Mouse (Mus musculus) intestine, postnatal 0 days (tissue): ENCODE data around the gene Glcci1. TPM values are rescaled to one million over a fixed set of nuclear protein-coding genes. Genes with fewer than 3 reads are reported as not detected.

Source experiments
- ATAC-seq: fragments of 200-750 bp; cut with Nextera tagmentation; 2 replicates; pipeline ENCODE4 v1.8.0; 2017; ENCODE audit warnings: mild to moderate bottlenecking, moderate TSS enrichment, moderate library complexity
- H3K27ac ChIP-seq: fragments of 300-500 bp; sonication (generic); 2 replicates; pipeline ENCODE4 v1.5.1; 2014; ENCODE audit warnings: mild to moderate bottlenecking, low read depth, low read length, moderate library complexity
- H3K27me3 ChIP-seq: fragments of 300-500 bp; sonication (generic); replicated peaks from 2 replicates; pipeline ENCODE4 v1.6.1; 2014; ENCODE audit warnings: low read length, mixed read lengths; ENCODE audit not compliant: control insufficient read depth, insufficient read depth
- H3K36me3 ChIP-seq: fragments of 300-500 bp; sonication (generic); 2 replicates; pipeline ENCODE4 v1.6.1; 2014; ENCODE audit warnings: mild to moderate bottlenecking, moderate library complexity; ENCODE audit not compliant: control insufficient read depth, insufficient read depth
- H3K4me1 ChIP-seq: fragments of 300-500 bp; sonication (generic); replicated peaks from 2 replicates; pipeline ENCODE4 v1.6.1; 2014; ENCODE audit warnings: antibody characterized with exemption, low read length, mixed read lengths; ENCODE audit not compliant: control insufficient read depth, insufficient read depth
- H3K4me2 ChIP-seq: fragments of 300-500 bp; sonication (generic); replicated peaks from 2 replicates; pipeline ENCODE4 v1.6.1; 2014; ENCODE audit warnings: low read depth, mild to moderate bottlenecking, moderate library complexity
- H3K4me3 ChIP-seq: fragments of 300-500 bp; sonication (generic); 2 replicates; pipeline ENCODE4 v1.5.1; 2014; ENCODE audit warnings: low read depth, low read length
- H3K9ac ChIP-seq: fragments of 300-500 bp; sonication (generic); 2 replicates; pipeline ENCODE4 v1.6.1; 2014; ENCODE audit warnings: mild to moderate bottlenecking, low read depth, low read length
- H3K9me3 ChIP-seq: fragments of 300-500 bp; sonication (generic); 2 replicates; pipeline ENCODE4 v1.6.1; 2016; ENCODE audit warnings: mixed run types; ENCODE audit not compliant: control insufficient read depth
- CTCF ChIP-seq: sonication (generic); IDR thresholded peaks from 2 replicates; pipeline ENCODE4 v1.5.1; 2016; ENCODE audit warnings: low read depth, mild to moderate bottlenecking, control low read depth, antibody characterized with exemption, moderate library complexity
- WGBS: fragments of 180-500 bp; shearing (Covaris S2); extraction: QIAGEN DNeasy Blood & Tissue Kit; methylation state at CpG from one replicate; pipeline ENCODE4 v1.1.7; 2014; 5-methylcytosine and 5-hydroxymethylcytosine counted together
- polyA plus RNA-seq: library from polyadenylated mRNA; unstranded; fragments of >200 nt; fragmentation: Nextera tagmentation; extraction: Ambion mirVana; gene quantifications from 2 replicates; pipeline ENCODE4 v1.2.1, GENCODE M21; 2015

Glcci1 gene
- polyA plus RNA-seq, 1 experiment from 2014 or later: 3.9 TPM

GRCm38 (mm10) chr6:8631986-8632632 lies 122.7 kb downstream of the Glcci1 start:
- no peak for TF ChIP-seq CTCF
- Histone ChIP-seq H3K9ac (no peak overlapping the region), H3K27ac (no peak overlapping the region), H3K4me1 (no peaks in the 10 kb centered on the region), H3K36me3 (no peaks in the 10 kb centered on the region), H3K4me3 (no peak overlapping the region), H3K9me3 (no peaks in the 10 kb centered on the region), H3K4me2 (no peak overlapping the region), H3K27me3 (no peaks in the 10 kb centered on the region)
- no peak for ATAC-seq
- WGBS: 66% methylated on average over 5 of the region's 5 CpGs

- H3K4me1 ChIP-seq: no peaks in the 10 kb centered on the region
- WGBS: 89% methylated on average over 4 of the region's 4 CpGs
- H3K4me3 ChIP-seq: no peak overlapping the region
- no peak overlapping the region for H3K4me2 ChIP-seq
- no peaks in the 10 kb centered on the region for H3K36me3 ChIP-seq
- no peak overlapping the region for H3K27ac ChIP-seq
- no peak overlapping the region for H3K9ac ChIP-seq
- no peak for ATAC-seq
- no peaks in the 10 kb centered on the region for H3K27me3 ChIP-seq
- TF ChIP-seq CTCF: no peak
- H3K9me3 ChIP-seq: no peaks in the 10 kb centered on the region
Measured at GRCm38 (mm10) chr6:8632701-8633100, 123.3 kb downstream of the Glcci1 start.

- Histone ChIP-seq H3K36me3 (no peaks in the 10 kb centered on the region), H3K27ac (no peak overlapping the region), H3K9ac (no peak overlapping the region), H3K9me3 (no peaks in the 10 kb centered on the region), H3K27me3 (no peaks in the 10 kb centered on the region), H3K4me3 (no peak overlapping the region), H3K4me1 (no peaks in the 10 kb centered on the region), H3K4me2 (no peak overlapping the region)
- 88% methylated on average over 4 of the region's 4 CpGs for WGBS
- ATAC-seq: no peak
- TF ChIP-seq CTCF: no peak
Measured at GRCm38 (mm10) chr6:8638122-8638521, 128.7 kb downstream of the Glcci1 start.

- Histone ChIP-seq H3K9ac (no peak overlapping the region), H3K4me3 (no peak overlapping the region), H3K4me1 (no peaks in the 10 kb centered on the region), H3K27me3 (no peaks in the 10 kb centered on the region), H3K9me3 (no peaks in the 10 kb centered on the region), H3K36me3 (no peaks in the 10 kb centered on the region), H3K27ac (no peak overlapping the region), H3K4me2 (no peak overlapping the region)
- ATAC-seq: no peak
- 80% methylated on average over 4 of the region's 4 CpGs for WGBS
- TF ChIP-seq CTCF: no peak
Measured at GRCm38 (mm10) chr6:8638899-8639298, 129.5 kb downstream of the Glcci1 start.

GRCm38 (mm10) chr6:8639526-8639925 lies 130.1 kb downstream of the Glcci1 start:
- WGBS: 78% methylated on average over 2 of the region's 2 CpGs
- Histone ChIP-seq H3K9ac (no peak overlapping the region), H3K4me3 (no peak overlapping the region), H3K36me3 (no peaks in the 10 kb centered on the region), H3K27me3 (no peaks in the 10 kb centered on the region), H3K4me1 (no peaks in the 10 kb centered on the region), H3K27ac (no peak overlapping the region), H3K4me2 (no peak overlapping the region), H3K9me3 (no peaks in the 10 kb centered on the region)
- no peak for ATAC-seq
- no peak for TF ChIP-seq CTCF

GRCm38 (mm10) chr6:8640863-8641262 lies 131.5 kb downstream of the Glcci1 start:
- H3K4me2 ChIP-seq: no peak overlapping the region
- no peak for ATAC-seq
- H3K27ac ChIP-seq: no peak overlapping the region
- no peak for TF ChIP-seq CTCF
- H3K36me3 ChIP-seq: no peaks in the 10 kb centered on the region
- WGBS: 95% methylated on average over 5 of the region's 5 CpGs
- no peak overlapping the region for H3K9ac ChIP-seq
- H3K9me3 ChIP-seq: no peaks in the 10 kb centered on the region
- no peaks in the 10 kb centered on the region for H3K27me3 ChIP-seq
- H3K4me1 ChIP-seq: no peaks in the 10 kb centered on the region
- H3K4me3 ChIP-seq: no peak overlapping the region

- Histone ChIP-seq H3K4me3 (no peak overlapping the region), H3K27me3 (no peaks in the 10 kb centered on the region), H3K9ac (no peak overlapping the region), H3K36me3 (no peaks in the 10 kb centered on the region), H3K9me3 (no peaks in the 10 kb centered on the region), H3K27ac (no peak overlapping the region), H3K4me1 (no peaks in the 10 kb centered on the region), H3K4me2 (no peak overlapping the region)
- no peak for ATAC-seq
- TF ChIP-seq CTCF: no peak
- WGBS: 69% methylated on average over 10 of the region's 10 CpGs
Measured at GRCm38 (mm10) chr6:8644703-8645102, 135.3 kb downstream of the Glcci1 start.
